Mouse (Mus musculus) splenic B cell, adult 2 months (primary cell): ENCODE results near the gene Zfp786.

Experiments
- DNase-seq: peaks from one replicate; pipeline ENCODE4 v3.0.0-alpha.2; 2011; ENCODE audit warnings: low read depth, low spot score
- H3K27me3 ChIP-seq: 2 replicates; pipeline ENCODE4 v1.6.1; 2012; ENCODE audit warnings: mild to moderate bottlenecking, low read length, moderate library complexity, mixed read lengths; ENCODE audit not compliant: control insufficient read depth, poor library complexity, insufficient read depth, severe bottlenecking
- H3K36me3 ChIP-seq: 2 replicates; pipeline ENCODE4 v1.6.1; 2012; ENCODE audit warnings: mild to moderate bottlenecking, low read length, moderate library complexity, mixed read lengths; ENCODE audit not compliant: control insufficient read depth, poor library complexity, insufficient read depth, severe bottlenecking

Gene Zfp786

GRCm38 (mm10) chr6:47837630-47838029 lies 7.0 kb upstream of the Zfp786 start:
- Histone ChIP-seq H3K27me3 (no peaks in the 10 kb centered on the region), H3K36me3 (no peaks in the 10 kb centered on the region; the same call in 1 of the 2 replicates)
- no peak for DNase-seq

GRCm38 (mm10) chr6:47835984-47836521 lies 5.4 kb upstream of the Zfp786 start:
- Histone ChIP-seq H3K27me3 (no peaks in the 10 kb centered on the region), H3K36me3 (no peaks in the 10 kb centered on the region; the same call in 1 of the 2 replicates)
- DNase-seq = peak; percentile 48

GRCm38 (mm10) chr6:47835482-47835983 lies 4.9 kb upstream of the Zfp786 start, which contains the start of gene Zfp398:
Gene Zfp398, plus strand, starts transcription at chr6:47835661.
- no peaks in the 10 kb centered on the region; the same call in 1 of the 2 replicates for H3K36me3 ChIP-seq

GRCm38 (mm10) chr6:47832220-47832619 lies 1.6 kb upstream of the Zfp786 start:
- DNase-seq = no peak

More at GRCm38 (mm10) chr6:47835482-47835983, 4.9 kb upstream of the Zfp786 start, which contains the start of gene Zfp398:
- peak; percentile 96 for DNase-seq
- no peaks in the 10 kb centered on the region for H3K27me3 ChIP-seq

GRCm38 (mm10) chr6:47828950-47829349 lies 1.7 kb downstream of the Zfp786 start:
- no peaks in the 10 kb centered on the region for H3K27me3 ChIP-seq
- no peaks in the 10 kb centered on the region for H3K36me3 ChIP-seq
- peak; percentile 55 for DNase-seq

More at GRCm38 (mm10) chr6:47832220-47832619, 1.6 kb upstream of the Zfp786 start:
- no peaks in the 10 kb centered on the region for H3K27me3 ChIP-seq
- H3K36me3 ChIP-seq = no peaks in the 10 kb centered on the region

- H3K36me3 ChIP-seq = no peaks in the 10 kb centered on the region
- no peaks in the 10 kb centered on the region for H3K27me3 ChIP-seq
- no peak for DNase-seq
Measured at GRCm38 (mm10) chr6:47827462-47827861, 3.2 kb downstream of the Zfp786 start.

GRCm38 (mm10) chr6:47824241-47824640 lies 6.4 kb downstream of the Zfp786 start:
- no peak for DNase-seq
- no peaks in the 10 kb centered on the region for H3K36me3 ChIP-seq
- no peaks in the 10 kb centered on the region for H3K27me3 ChIP-seq

GRCm38 (mm10) chr6:47821776-47822175 lies 8.9 kb downstream of the Zfp786 start:
- DNase-seq = no peak
- Histone ChIP-seq H3K36me3 (no peaks in the 10 kb centered on the region), H3K27me3 (no peaks in the 10 kb centered on the region)

- Histone ChIP-seq H3K27me3 (no peaks in the 10 kb centered on the region), H3K36me3 (no peaks in the 10 kb centered on the region)
- no peak for DNase-seq
Measured at GRCm38 (mm10) chr6:47821236-47821635, 9.4 kb downstream of the Zfp786 start.

GRCm38 (mm10) chr6:47819626-47820325 lies 10.9 kb downstream of the Zfp786 start:
- DNase-seq = no peak
- no peaks in the 10 kb centered on the region for H3K36me3 ChIP-seq
- no peaks in the 10 kb centered on the region for H3K27me3 ChIP-seq

GRCm38 (mm10) chr6:47818721-47819120 lies 11.9 kb downstream of the Zfp786 start:
- DNase-seq = no peak
- Histone ChIP-seq H3K36me3 (no peaks in the 10 kb centered on the region), H3K27me3 (no peaks in the 10 kb centered on the region)

- H3K27me3 ChIP-seq = no peaks in the 10 kb centered on the region
Measured at GRCm38 (mm10) chr6:47816151-47816550, 14.5 kb downstream of the Zfp786 start.

GRCm38 (mm10) chr6:47813257-47813878 lies 17.3 kb downstream of the Zfp786 start, which contains the start of gene Pdia4:
Gene Pdia4, minus strand, starts transcription at chr6:47813430.
- no peaks in the 10 kb centered on the region for H3K36me3 ChIP-seq
- peak; percentile 99 for DNase-seq
- H3K27me3 ChIP-seq = no peaks in the 10 kb centered on the region

More at GRCm38 (mm10) chr6:47816151-47816550, 14.5 kb downstream of the Zfp786 start:
- H3K36me3 ChIP-seq = no peaks in the 10 kb centered on the region
- no peak for DNase-seq

GRCm38 (mm10) chr6:47812271-47812915 lies 18.3 kb downstream of the Zfp786 start:
- Histone ChIP-seq H3K36me3 (no peaks in the 10 kb centered on the region), H3K27me3 (no peaks in the 10 kb centered on the region)
- no peak for DNase-seq
